12 mouse cellular contexts compared by ENCODE assay signal in genomic region chr1:133084708-133085416, GRCm38 (mm10). TPM values are rescaled to one million over a fixed set of nuclear protein-coding genes. Genes with fewer than 3 reads are reported as not detected.
A peak's percentile ranks its signal among the peaks of the same experiment; 100 is the strongest.
DNase-seq lines count a peak whose midpoint lies in the region; ATAC-seq and TF ChIP-seq lines count a peak whose summit lies in the region.
"Had no signal": no experiment of that assay in that cellular context is flagged by ENCODE, and none has a peak within 500 bp of the region (broad histone marks: within the 10 kb centered on the region; RNA-seq: fewer than 3 reads in every experiment).

No protein-coding gene starts in this region.

- no peak for TF ChIP-seq CTCF in midbrain, postnatal 0 days (IDR thresholded peaks at IDR 0.05)

- H3K9ac ChIP-seq in midbrain, postnatal 0 days (replicated peaks; ENCODE audit: low read length, poor library complexity, severe bottlenecking), result no peak overlapping the region
- H3K9ac ChIP-seq in liver, embryonic 13.5 days, result no peak overlapping the region
- H3K9ac ChIP-seq in stomach, embryonic 16.5 days (ENCODE audit: low read length), result no peak overlapping the region
- no peak overlapping the region for H3K9ac ChIP-seq in forebrain, embryonic 16.5 days (replicated peaks; ENCODE audit: low read depth, low read length)

- no peak overlapping the region for H3K4me2 ChIP-seq in midbrain, postnatal 0 days (ENCODE audit: low read depth, low read length, poor library complexity, severe bottlenecking)
- peak overlapping the region; percentile 37 for H3K4me2 ChIP-seq in liver, embryonic 13.5 days
- H3K4me2 ChIP-seq in stomach, embryonic 16.5 days (ENCODE audit: low read depth, low read length), result 0 out of 2 replicates have a peak overlapping the region, but pooled peaks have one; percentile 6
- no peak overlapping the region for H3K4me2 ChIP-seq in forebrain, embryonic 16.5 days (ENCODE audit: low read length)

- H3K4me1 ChIP-seq in midbrain, embryonic 10.5 days, result peaks cover 64% of the 10 kb centered on the region
- H3K4me1 ChIP-seq in midbrain, postnatal 0 days (ENCODE audit: insufficient read depth, low read length), result no peaks in the 10 kb centered on the region
- H3K4me1 ChIP-seq in liver, embryonic 13.5 days (replicated peaks), result peaks cover 36% of the 10 kb centered on the region
- peaks cover 10% of the 10 kb centered on the region; the same call in 1 of the 2 replicates for H3K4me1 ChIP-seq in stomach, embryonic 16.5 days (ENCODE audit: control insufficient read depth, insufficient read depth, low read length)
- H3K4me1 ChIP-seq in forebrain, embryonic 16.5 days (replicated peaks; ENCODE audit: control insufficient read depth, insufficient read depth, low read length), result peaks cover 15% of the 10 kb centered on the region

- H3K4me3 ChIP-seq in midbrain, embryonic 10.5 days, result no peak overlapping the region
- no peak overlapping the region for H3K4me3 ChIP-seq in midbrain, postnatal 0 days (ENCODE audit: low read depth, low read length)
- no peak overlapping the region for H3K4me3 ChIP-seq in liver, embryonic 13.5 days (replicated peaks)
- H3K4me3 ChIP-seq in stomach, embryonic 16.5 days (replicated peaks; ENCODE audit: low read length), result no peak overlapping the region
- H3K4me3 ChIP-seq in forebrain, embryonic 16.5 days (replicated peaks; ENCODE audit: low read length), result no peak overlapping the region
- H3K4me3 ChIP-seq: left cerebral cortex, adult 2 months had no signal

- H3K27ac ChIP-seq in midbrain, embryonic 10.5 days (replicated peaks), result peak overlapping the region; percentile 72
- no peak overlapping the region for H3K27ac ChIP-seq in midbrain, postnatal 0 days (ENCODE audit: low read depth, low read length)
- no peak overlapping the region for H3K27ac ChIP-seq in liver, embryonic 13.5 days
- peak overlapping the region; percentile 79 for H3K27ac ChIP-seq in stomach, embryonic 16.5 days (ENCODE audit: low read length)
- no peak overlapping the region for H3K27ac ChIP-seq in forebrain, embryonic 16.5 days (ENCODE audit: low read length)
- H3K27ac ChIP-seq: left cerebral cortex, adult 2 months had no signal

- no peak for ATAC-seq in midbrain, postnatal 0 days (ENCODE audit: low FRiP score)
- no peak for ATAC-seq in liver, embryonic 13.5 days (ENCODE audit: low read depth)
- ATAC-seq in stomach, embryonic 16.5 days (ENCODE audit: insufficient read depth, low FRiP score), result no peak
- no peak for ATAC-seq in forebrain, embryonic 16.5 days
- ATAC-seq: Patski had no signal

- DNase-seq in heart, adult 11 months, result peak; percentile 95
- DNase-seq in heart, postnatal 25 days (ENCODE audit: low spot score), result no peak
- DNase-seq in midbrain, embryonic 10.5 days (ENCODE audit: low spot score), result no peak
- DNase-seq in midbrain, postnatal 0 days (ENCODE audit: low spot score), result no peak
- no peak for DNase-seq in liver, embryonic 13.5 days
- DNase-seq in Muller cell, postnatal 12 days (ENCODE audit: inconsistent ontology term), result no peak
- DNase-seq: adrenal gland, adult 8-10 months; thymus, postnatal 36 days had no signal

- H3K27me3 ChIP-seq in midbrain, embryonic 10.5 days (ENCODE audit: low read depth, poor library complexity, severe bottlenecking), result no peaks in the 10 kb centered on the region
- H3K27me3 ChIP-seq in midbrain, postnatal 0 days (ENCODE audit: insufficient read depth, low read length), result no peaks in the 10 kb centered on the region
- H3K27me3 ChIP-seq in liver, embryonic 13.5 days, result 0 out of 2 replicates have a peak, but pooled peaks cover under 1% of the 10 kb centered on the region
- H3K27me3 ChIP-seq in stomach, embryonic 16.5 days (ENCODE audit: control insufficient read depth, insufficient read depth, low read length), result no peaks in the 10 kb centered on the region
- no peaks in the 10 kb centered on the region for H3K27me3 ChIP-seq in forebrain, embryonic 16.5 days (replicated peaks; ENCODE audit: control insufficient read depth, insufficient read depth, low read length)
- H3K27me3 ChIP-seq: Patski had no signal

- H3K36me3 ChIP-seq in midbrain, embryonic 10.5 days, result peaks cover 82% of the 10 kb centered on the region
- H3K36me3 ChIP-seq in midbrain, postnatal 0 days (ENCODE audit: insufficient read depth, low read length), result peaks cover 41% of the 10 kb centered on the region
- H3K36me3 ChIP-seq in liver, embryonic 13.5 days, result no peaks in the 10 kb centered on the region
- no peaks in the 10 kb centered on the region for H3K36me3 ChIP-seq in stomach, embryonic 16.5 days (ENCODE audit: control insufficient read depth, insufficient read depth, low read length)
- peaks cover 12% of the 10 kb centered on the region for H3K36me3 ChIP-seq in forebrain, embryonic 16.5 days (ENCODE audit: control insufficient read depth, insufficient read depth)

- intact Hi-C loops in heart, postnatal 25 days (cut with DNase I), result no loop called here

- WGBS in midbrain, embryonic 10.5 days, result 82% methylated on average over 14 of the region's 14 CpGs
- WGBS in midbrain, postnatal 0 days, result 78% methylated on average over 14 of the region's 14 CpGs
- 66% methylated on average over 14 of the region's 14 CpGs for WGBS in liver, embryonic 13.5 days (ENCODE audit: insufficient replicate concordance)
- WGBS in stomach, embryonic 16.5 days, result 76% methylated on average over 14 of the region's 14 CpGs
- 81% methylated on average over 14 of the region's 14 CpGs for WGBS in forebrain, embryonic 16.5 days

- no peaks in the 10 kb centered on the region for H3K9me3 ChIP-seq in midbrain, embryonic 10.5 days (replicated peaks)
- H3K9me3 ChIP-seq in midbrain, postnatal 0 days (ENCODE audit: low read length), result no peaks in the 10 kb centered on the region
- H3K9me3 ChIP-seq in liver, embryonic 13.5 days (replicated peaks), result no peaks in the 10 kb centered on the region
- no peaks in the 10 kb centered on the region for H3K9me3 ChIP-seq in stomach, embryonic 16.5 days (replicated peaks; ENCODE audit: control insufficient read depth, low read length)
- no peaks in the 10 kb centered on the region for H3K9me3 ChIP-seq in forebrain, embryonic 16.5 days (ENCODE audit: control insufficient read depth, low read length)

RNA-seq across cellular contexts. Expression of gene Pik3c2b, which starts 39.4 kb away (rescaled TPM):
- 10 to 100 TPM; 19.9 to 21.2 TPM for total RNA-seq in heart, postnatal 25 days (2021)
- 14.1 and 18.2 TPM in 2 replicates for polyA plus RNA-seq in midbrain, embryonic 10.5 days (2016; fragmentation: Nextera tagmentation; extraction: Ambion mirVana)
- 21.3 and 28.5 TPM in 2 replicates for total RNA-seq in midbrain, postnatal 0 days (2014; rRNA removed)
- polyA plus RNA-seq in midbrain, postnatal 0 days (2015; fragmentation: Nextera tagmentation; extraction: Ambion mirVana), result 8.4 and 9.2 TPM in 2 replicates
- polyA plus RNA-seq in liver, embryonic 13.5 days (2015; fragmentation: Nextera tagmentation; extraction: Ambion mirVana), result 0.82 and 1.2 TPM in 2 replicates
- polyA plus RNA-seq in stomach, embryonic 16.5 days (2015; fragmentation: Nextera tagmentation; extraction: Ambion mirVana), result 8.5 and 9.3 TPM in 2 replicates
- polyA plus RNA-seq in forebrain, embryonic 16.5 days (2015; fragmentation: Nextera tagmentation; extraction: Ambion mirVana), result 16.0 and 17.9 TPM in 2 replicates

RNA-seq across cellular contexts. Expression of gene Ppp1r15b, which starts 46.1 kb away (rescaled TPM):
- 10 to 100 TPM; 22.1 to 27.3 TPM for total RNA-seq in heart, postnatal 25 days (2021)
- 48.9 and 56.8 TPM in 2 replicates for polyA plus RNA-seq in midbrain, embryonic 10.5 days (2016; fragmentation: Nextera tagmentation; extraction: Ambion mirVana)
- 42.3 and 45.3 TPM in 2 replicates for total RNA-seq in midbrain, postnatal 0 days (2014; rRNA removed)
- 16.9 and 17.5 TPM in 2 replicates for polyA plus RNA-seq in midbrain, postnatal 0 days (2015; fragmentation: Nextera tagmentation; extraction: Ambion mirVana)
- polyA plus RNA-seq in liver, embryonic 13.5 days (2015; fragmentation: Nextera tagmentation; extraction: Ambion mirVana), result 35.8 and 49.1 TPM in 2 replicates
- polyA plus RNA-seq in stomach, embryonic 16.5 days (2015; fragmentation: Nextera tagmentation; extraction: Ambion mirVana), result 55.3 and 57.0 TPM in 2 replicates
- polyA plus RNA-seq in forebrain, embryonic 16.5 days (2015; fragmentation: Nextera tagmentation; extraction: Ambion mirVana), result 36.3 and 40.3 TPM in 2 replicates

RNA-seq across cellular contexts. Expression of gene Mdm4, which starts 54.5 kb away (rescaled TPM):
- total RNA-seq in heart, postnatal 25 days (2021), result 10 to 100 TPM; 25.0 to 29.0 TPM
- polyA plus RNA-seq in midbrain, embryonic 10.5 days (2016; fragmentation: Nextera tagmentation; extraction: Ambion mirVana), result 34.6 and 37.7 TPM in 2 replicates
- 54.4 and 84.5 TPM in 2 replicates for total RNA-seq in midbrain, postnatal 0 days (2014; rRNA removed)
- 28.2 and 28.9 TPM in 2 replicates for polyA plus RNA-seq in midbrain, postnatal 0 days (2015; fragmentation: Nextera tagmentation; extraction: Ambion mirVana)
- 16.6 and 16.8 TPM in 2 replicates for polyA plus RNA-seq in liver, embryonic 13.5 days (2015; fragmentation: Nextera tagmentation; extraction: Ambion mirVana)
- 32.1 and 33.7 TPM in 2 replicates for polyA plus RNA-seq in stomach, embryonic 16.5 days (2015; fragmentation: Nextera tagmentation; extraction: Ambion mirVana)
- polyA plus RNA-seq in forebrain, embryonic 16.5 days (2015; fragmentation: Nextera tagmentation; extraction: Ambion mirVana), result 42.5 and 50.6 TPM in 2 replicates

Comparison
In these comparisons a context has a peak if more than half of its experiments do, and no peak if none do; other contexts are left out.
1. H3K27ac ChIP-seq: peak in midbrain, embryonic 10.5 days (single experiment) and stomach, embryonic 16.5 days (single experiment); none in midbrain, postnatal 0 days (single experiment), liver, embryonic 13.5 days (single experiment) and forebrain, embryonic 16.5 days (single experiment).
2. H3K4me2 ChIP-seq: peak in liver, embryonic 13.5 days (single experiment) and stomach, embryonic 16.5 days (single experiment); none in midbrain, postnatal 0 days (single experiment) and forebrain, embryonic 16.5 days (single experiment).